Mouse (Mus musculus) kidney, postnatal 36 days (tissue): ENCODE data around the gene Rpl18.

Experiments
- DNase-seq, 2 experiments: peaks; one replicate each; pipeline ENCODE4 v3.0.0; 2021 to 2022; ENCODE audit warnings: mixed read lengths in 2 of 2

Gene Rpl18

GRCm38 (mm10) chr7:45715090-45715708, at the start of gene Rpl18:
Gene Rpl18 (plus strand): TSS chr7:45715457.
- DNase-seq, result peak; percentile 99

- no peak for DNase-seq
Measured at GRCm38 (mm10) chr7:45666161-45666560, 49.1 kb upstream of the Rpl18 start, which contains the start of gene Fut2. Gene Fut2 (minus strand): TSS chr7:45666394.

- DNase-seq, result no peak
Measured at GRCm38 (mm10) chr7:45667761-45668160, 47.5 kb upstream of the Rpl18 start.

- no peak for DNase-seq
Measured at GRCm38 (mm10) chr7:45668921-45669320, 46.3 kb upstream of the Rpl18 start.

- no peak for DNase-seq
Measured at GRCm38 (mm10) chr7:45677627-45678295, 37.5 kb upstream of the Rpl18 start.

- no peak for DNase-seq
Measured at GRCm38 (mm10) chr7:45678513-45678912, 36.7 kb upstream of the Rpl18 start.

GRCm38 (mm10) chr7:45679966-45680621, 35.2 kb upstream of the Rpl18 start:
- DNase-seq, result peak; percentile 42 to 57

GRCm38 (mm10) chr7:45681046-45681736, 34.1 kb upstream of the Rpl18 start:
- no peak for DNase-seq

- DNase-seq, result peak; percentile 89 to 96
Measured at GRCm38 (mm10) chr7:45682144-45683126, 32.8 kb upstream of the Rpl18 start.

- no peak for DNase-seq
Measured at GRCm38 (mm10) chr7:45683396-45684050, 31.7 kb upstream of the Rpl18 start, which contains the start of gene Ntn5. Gene Ntn5 (plus strand): TSS chr7:45684022.

- no peak for DNase-seq
Measured at GRCm38 (mm10) chr7:45685811-45686210, 29.4 kb upstream of the Rpl18 start.

GRCm38 (mm10) chr7:45686841-45687240, 28.4 kb upstream of the Rpl18 start:
- peak in 1 of 2 experiments; percentile 42 for DNase-seq

GRCm38 (mm10) chr7:45689099-45689498, 26.2 kb upstream of the Rpl18 start:
- DNase-seq, result no peak

GRCm38 (mm10) chr7:45689800-45690199, 25.5 kb upstream of the Rpl18 start:
- peak; percentile 30 to 57 for DNase-seq

- no peak for DNase-seq
Measured at GRCm38 (mm10) chr7:45692364-45692763, 22.9 kb upstream of the Rpl18 start.

- DNase-seq, result no peak
Measured at GRCm38 (mm10) chr7:45693921-45694591, 21.2 kb upstream of the Rpl18 start, which contains the start of gene Sec1. Gene Sec1 (minus strand): TSS chr7:45694402.

GRCm38 (mm10) chr7:45695098-45695497, 20.2 kb upstream of the Rpl18 start:
- DNase-seq, result no peak

- DNase-seq, result no peak
Measured at GRCm38 (mm10) chr7:45697894-45698293, 17.4 kb upstream of the Rpl18 start.

- no peak for DNase-seq
Measured at GRCm38 (mm10) chr7:45699523-45700141, 15.6 kb upstream of the Rpl18 start, which contains the start of gene Car11. Gene Car11 (plus strand): TSS chr7:45699843.
